Mouse (Mus musculus) heart, adult 2 months (tissue): Measurements from ENCODE around the gene Cdpf1. TPM values are rescaled to one million over a fixed set of nuclear protein-coding genes. Genes with fewer than 3 reads are reported as not detected.

Experiments
- DNase-seq, 2 experiments: peaks; one replicate each; pipeline ENCODE4 v3.0.0; 2021
- H3K27ac ChIP-seq: fragments of 200-600 bp; 2 replicates; pipeline ENCODE4 v1.8.1; 2022
- H3K27me3 ChIP-seq: fragments of 200-500 bp; 2 replicates; pipeline ENCODE4 v1.6.1; 2012; ENCODE audit warnings: mild to moderate bottlenecking, low read length, inconsistent platforms, mixed read lengths; ENCODE audit not compliant: control insufficient read depth, insufficient read depth
- H3K36me3 ChIP-seq: fragments of 200-500 bp; 2 replicates; pipeline ENCODE4 v1.6.1; 2012; ENCODE audit warnings: low read length, inconsistent platforms; ENCODE audit not compliant: control insufficient read depth, insufficient read depth
- H3K4me1 ChIP-seq: fragments of 200-500 bp; 2 replicates; pipeline ENCODE4 v1.6.1; 2011; ENCODE audit warnings: low read length; ENCODE audit not compliant: control insufficient read depth, insufficient read depth
- H3K4me3 ChIP-seq: fragments of 200-600 bp; 2 replicates; pipeline ENCODE4 v1.8.1; 2022
- H3K79me2 ChIP-seq: fragments of 200-500 bp; replicated peaks from 2 replicates; pipeline ENCODE4 v1.6.1; 2012; ENCODE audit warnings: mild to moderate bottlenecking, inconsistent platforms, low read length, moderate library complexity, mixed read lengths; ENCODE audit not compliant: control insufficient read depth, insufficient read depth
- H3K9ac ChIP-seq: fragments of 200-500 bp; 2 replicates; pipeline ENCODE4 v1.6.1; 2012; ENCODE audit warnings: low read depth, mild to moderate bottlenecking, control low read depth, inconsistent platforms, low read length, mixed read lengths
- CTCF ChIP-seq: fragments of 200-600 bp; IDR thresholded peaks from 2 replicates; pipeline ENCODE4 v1.8.1; 2022; ENCODE audit warnings: antibody characterized with exemption, mild to moderate bottlenecking, moderate library complexity
- EP300 ChIP-seq: fragments of 200-500 bp; IDR thresholded peaks from 2 replicates; pipeline ENCODE4 v1.6.1; 2011; ENCODE audit warnings: low read depth, low read length, control low read depth; ENCODE audit not compliant: insufficient read depth
- POLR2A ChIP-seq: fragments of 200-500 bp; IDR thresholded peaks from 2 replicates; pipeline ENCODE4 v1.6.1; 2011; ENCODE audit warnings: mild to moderate bottlenecking, low read depth, low read length, control low read depth; ENCODE audit not compliant: insufficient read depth
- WGBS: fragments of 180-500 bp; shearing (Covaris S2); methylation state at CpG from one replicate; pipeline ENCODE4 v1.1.7; 2018; 5-methylcytosine and 5-hydroxymethylcytosine counted together
- intact Hi-C: fragments of 180-260 bp; cut with DNase I; formaldehyde crosslinking; loops from one replicate; pipeline ENCODE4 v1.15.1; 2025
- long read RNA-seq: library from polyadenylated mRNA; stranded (forward); transcript quantifications from one replicate; pipeline ENCODE4 v2.0.0, GENCODE M21; 2021
- polyA plus RNA-seq: library from polyadenylated mRNA; depleted of rRNA; stranded (reverse); fragments of >200 nt; gene quantifications from 2 replicates; pipeline ENCODE4 v1.2.3, GENCODE M21; 2012; rRNA removed
- total RNA-seq, 2 experiments: library from RNA; stranded (reverse); gene quantifications; 2 replicates each; pipeline ENCODE4 v1.2.3; 2021

The Cdpf1 gene
- total RNA-seq (10 to 100 TPM; 31.6 to 37.3 TPM), polyA plus RNA-seq (36.4 and 42.6 TPM in 2 replicates)
- long read RNA-seq, transcript Cdpf1-205 (4 exons, 566 nt), result major isoform, 5 of 15 reads
- long read RNA-seq, partial matches to known transcripts, result 3 of 15 reads
- long read RNA-seq, other reads (novel, unspliced or antisense), result 2 of 15 reads

GRCm38 (mm10) chr15:85811535-85812277 lies at the start of gene Cdpf1:
Gene Cdpf1 (minus strand): TSS chr15:85811697.
- Histone ChIP-seq H3K4me1 (peaks cover 3% of the 10 kb centered on the region), H3K4me3 (peak within 1 kb of the TSS; percentile 78), H3K27ac (peak within 1 kb of the TSS; percentile 97), H3K9ac (peak within 1 kb of the TSS; percentile 78), H3K79me2 (no peaks in the 10 kb centered on the region), H3K27me3 (no peaks in the 10 kb centered on the region), H3K36me3 (no peaks in the 10 kb centered on the region)
- 2% methylated on average over 36 of the region's 36 CpGs for WGBS
- intact Hi-C loops, result loop anchor here (1.0 to 5.0 kb wide), 6 partner anchors 21 to 199 kb away; partner anchors contain the start of genes Gtse1, Trmu and Ttc38
- peak; percentile 98 for TF ChIP-seq POLR2A
- peak; percentile 18 for TF ChIP-seq CTCF
- TF ChIP-seq EP300, result peak; percentile 51; the same call in 1 of the 2 replicates
- DNase-seq, result peak; percentile 99 to 100

GRCm38 (mm10) chr15:85859490-85860031 lies 48.1 kb upstream of the Cdpf1 start, which contains the start of gene Gtse1:
Gene Gtse1 (plus strand): TSS chr15:85859745.
- peak; percentile 93 to 95 for DNase-seq
- TF ChIP-seq EP300 (0 out of 2 replicates have a peak, but pooled peaks have one; percentile 6), CTCF (0 out of 2 replicates have a peak, but pooled peaks have one; percentile 5), POLR2A (peak; percentile 86)
- Histone ChIP-seq H3K4me1 (peaks cover 2% of the 10 kb centered on the region; the same call in 1 of the 2 replicates), H3K79me2 (no peaks in the 10 kb centered on the region), H3K9ac (peak within 1 kb of the TSS; percentile 74), H3K27ac (peak within 1 kb of the TSS; percentile 83), H3K36me3 (no peaks in the 10 kb centered on the region), H3K4me3 (peak within 1 kb of the TSS; percentile 74), H3K27me3 (no peaks in the 10 kb centered on the region)
- intact Hi-C loops, result loop anchor here (1.0 to 2.0 kb wide), 3 partner anchors 19 to 48 kb away; partner anchors contain the start of genes Cdpf1, Trmu and Ttc38
- WGBS, result under 1% methylated on average over 42 of the region's 42 CpGs

GRCm38 (mm10) chr15:85858980-85859489 lies 47.5 kb upstream of the Cdpf1 start:
- H3K4me3 ChIP-seq, result peak overlapping the region; percentile 74
- H3K9ac ChIP-seq, result peak overlapping the region; percentile 74
- DNase-seq, result no peak
- no peaks in the 10 kb centered on the region for H3K27me3 ChIP-seq
- WGBS, result 6% methylated on average over 15 of the region's 15 CpGs
- H3K36me3 ChIP-seq, result no peaks in the 10 kb centered on the region
- TF ChIP-seq CTCF (no peak), POLR2A (no peak), EP300 (no peak)
- peaks cover 2% of the 10 kb centered on the region; the same call in 1 of the 2 replicates for H3K4me1 ChIP-seq
- intact Hi-C loops, result loop anchor here (1.0 to 2.0 kb wide), 2 partner anchors 26 to 48 kb away; partner anchors contain the start of genes Cdpf1 and Ttc38
- peak overlapping the region; percentile 83 for H3K27ac ChIP-seq
- H3K79me2 ChIP-seq, result no peaks in the 10 kb centered on the region

- Histone ChIP-seq H3K79me2 (no peaks in the 10 kb centered on the region), H3K36me3 (no peaks in the 10 kb centered on the region), H3K4me3 (no peak overlapping the region), H3K4me1 (no peaks in the 10 kb centered on the region), H3K27ac (no peak overlapping the region), H3K9ac (no peak overlapping the region), H3K27me3 (no peaks in the 10 kb centered on the region)
- TF ChIP-seq CTCF (peak; percentile 56), POLR2A (no peak)
- intact Hi-C loops, result no loop called here
- 77% methylated on average over 12 of the region's 12 CpGs for WGBS
- DNase-seq, result no peak
Measured at GRCm38 (mm10) chr15:85851656-85852392, 40.3 kb upstream of the Cdpf1 start.

- Histone ChIP-seq H3K27me3 (no peaks in the 10 kb centered on the region), H3K9ac (no peak overlapping the region), H3K36me3 (no peaks in the 10 kb centered on the region), H3K27ac (no peak overlapping the region), H3K4me3 (no peak overlapping the region), H3K4me1 (no peaks in the 10 kb centered on the region), H3K79me2 (no peaks in the 10 kb centered on the region)
- intact Hi-C loops, result no loop called here
- no peak for DNase-seq
- TF ChIP-seq EP300 (no peak), POLR2A (no peak), CTCF (no peak)
Measured at GRCm38 (mm10) chr15:85845071-85845470, 33.6 kb upstream of the Cdpf1 start.
